Mouse (Mus musculus) cerebellum, adult 2 months (tissue): ENCODE measurements around the gene Rora. TPM values are rescaled to one million over a fixed set of nuclear protein-coding genes. Genes with fewer than 3 reads are reported as not detected.
A peak's percentile ranks its signal among the peaks of the same experiment; 100 is the strongest.

ENCODE experiments used
- DNase-seq, 2 experiments: peaks; one replicate each; pipeline ENCODE4 v3.0.0; 2021
- H3K27ac ChIP-seq: fragments of 200-500 bp; 2 replicates; pipeline ENCODE4 v1.5.1; 2012; ENCODE audit warnings: low read length, control low read depth, inconsistent platforms; ENCODE audit not compliant: insufficient read depth
- H3K27me3 ChIP-seq: fragments of 200-500 bp; 2 replicates; pipeline ENCODE4 v1.6.1; 2012; ENCODE audit warnings: inconsistent platforms, mild to moderate bottlenecking, low read length, moderate library complexity; ENCODE audit not compliant: control insufficient read depth, insufficient read depth
- H3K4me1 ChIP-seq: fragments of 200-500 bp; 2 replicates; pipeline ENCODE4 v1.6.1; 2011; ENCODE audit warnings: low read length; ENCODE audit not compliant: control insufficient read depth, insufficient read depth
- H3K4me3 ChIP-seq: fragments of 200-500 bp; replicated peaks from 2 replicates; pipeline ENCODE3; 2011; ENCODE audit warnings: mild to moderate bottlenecking, low read depth, low read length, control low read depth; ENCODE audit not compliant: insufficient read depth
- CTCF ChIP-seq: fragments of 200-500 bp; IDR thresholded peaks from 2 replicates; pipeline ENCODE4 v1.5.1; 2011; ENCODE audit warnings: low read depth, mild to moderate bottlenecking, control low read depth, low read length, moderate library complexity, borderline replicate concordance; ENCODE audit not compliant: insufficient read depth
- POLR2A ChIP-seq: fragments of 200-500 bp; IDR thresholded peaks from 2 replicates; pipeline ENCODE4 v1.6.1; 2011; ENCODE audit warnings: low read length, control low read depth, borderline replicate concordance; ENCODE audit not compliant: insufficient read depth
- WGBS: fragments of 180-500 bp; shearing (Covaris S2); methylation state at CpG from one replicate; pipeline ENCODE4 v1.1.7; 2018; 5-methylcytosine and 5-hydroxymethylcytosine counted together
- polyA plus RNA-seq: library from polyadenylated mRNA; depleted of rRNA; stranded (reverse); fragments of >200 nt; gene quantifications from 2 replicates; pipeline ENCODE4 v1.2.3, GENCODE M21; 2012

The Rora gene
- polyA plus RNA-seq, 1 experiment, result 58.4 TPM

- no peak for DNase-seq
- Histone ChIP-seq H3K27ac (0 out of 2 replicates have a peak overlapping the region, but pooled peaks have one; percentile 65), H3K4me1 (no peaks in the 10 kb centered on the region), H3K4me3 (peak overlapping the region; percentile 73), H3K27me3 (no peaks in the 10 kb centered on the region)
- TF ChIP-seq CTCF (no peak), POLR2A (no peak)
- WGBS, result 13% methylated on average over 10 of the region's 10 CpGs
Observed at GRCm38 (mm10) chr9:69398453-69398850, 744.9 kb downstream of the Rora start.

DNA sequence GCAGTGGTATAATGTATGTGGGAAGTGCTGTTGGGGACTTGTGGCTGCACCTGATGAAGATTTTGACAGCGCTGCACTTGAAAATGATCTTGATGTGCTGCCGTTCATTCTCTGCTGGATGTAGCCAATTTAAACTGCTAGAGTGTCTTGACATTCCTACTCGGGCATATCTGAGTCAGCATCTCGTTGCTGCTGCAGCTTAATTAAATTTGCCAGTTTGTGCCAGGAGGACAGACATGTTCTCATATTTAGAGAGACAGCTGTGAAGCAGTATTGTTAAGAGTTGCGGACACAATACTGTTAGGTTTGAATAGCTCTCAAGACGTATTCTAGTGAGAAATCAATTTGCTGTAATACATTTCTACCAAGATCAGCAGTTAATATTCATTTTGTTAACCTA is 751.1 kb downstream of the Rora start:
- no peak for DNase-seq
- Histone ChIP-seq H3K27ac (no peak overlapping the region), H3K4me3 (no peak overlapping the region), H3K27me3 (no peaks in the 10 kb centered on the region), H3K4me1 (no peaks in the 10 kb centered on the region)
- WGBS, result 51% methylated on average over 6 of the region's 6 CpGs
- TF ChIP-seq CTCF (no peak), POLR2A (no peak)

GRCm38 (mm10) chr9:69419476-69419875 is 765.9 kb downstream of the Rora start:
- Histone ChIP-seq H3K4me3 (no peak overlapping the region), H3K4me1 (no peaks in the 10 kb centered on the region), H3K27me3 (no peaks in the 10 kb centered on the region), H3K27ac (no peak overlapping the region)
- TF ChIP-seq POLR2A (no peak), CTCF (no peak)
- DNase-seq, result no peak
- WGBS, result 97% methylated on average over 1 of the region's 1 CpGs

DNA sequence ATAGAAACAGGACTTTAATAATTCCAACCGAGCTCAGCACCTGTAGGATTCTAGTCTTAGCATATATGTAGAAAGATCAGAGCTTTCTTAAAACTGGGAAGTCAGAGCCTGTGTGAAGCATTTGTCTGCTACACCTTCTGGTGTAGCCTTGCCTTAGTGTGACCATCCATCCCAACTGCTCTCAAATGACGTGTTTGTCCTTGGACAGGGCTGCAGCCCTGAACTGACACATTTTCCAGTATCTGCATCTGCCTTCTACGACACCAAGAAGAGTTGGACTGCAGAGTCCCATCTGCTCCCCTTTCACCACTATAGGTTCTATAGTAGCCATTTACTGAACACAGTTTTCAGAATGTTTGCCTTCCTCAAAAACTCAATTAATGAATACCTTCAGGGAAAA is 776.9 kb downstream of the Rora start:
- TF ChIP-seq CTCF, result no peak
- TF ChIP-seq POLR2A, result no peak
- no peak overlapping the region for H3K27ac ChIP-seq
- WGBS, result 79% methylated on average over 3 of the region's 3 CpGs
- H3K27me3 ChIP-seq, result no peaks in the 10 kb centered on the region
- H3K4me1 ChIP-seq, result no peaks in the 10 kb centered on the region
- DNase-seq, result peak in 1 of 2 experiments; percentile 4
- no peak overlapping the region for H3K4me3 ChIP-seq

- DNase-seq, result no peak
- no peak overlapping the region for H3K4me3 ChIP-seq
- H3K27me3 ChIP-seq, result no peaks in the 10 kb centered on the region
- H3K4me1 ChIP-seq, result no peaks in the 10 kb centered on the region
- TF ChIP-seq CTCF (no peak), POLR2A (no peak)
- no peak overlapping the region for H3K27ac ChIP-seq
- WGBS, result 49% methylated on average over 6 of the region's 6 CpGs
Observed at GRCm38 (mm10) chr9:69431863-69432555, 778.4 kb downstream of the Rora start.

- WGBS, result 63% methylated on average over 10 of the region's 10 CpGs
- Histone ChIP-seq H3K27me3 (no peaks in the 10 kb centered on the region), H3K4me3 (no peak overlapping the region), H3K27ac (no peak overlapping the region), H3K4me1 (no peaks in the 10 kb centered on the region)
- TF ChIP-seq POLR2A, result no peak
- no peak for TF ChIP-seq CTCF
- DNase-seq, result no peak
Observed at GRCm38 (mm10) chr9:69435194-69435593, 781.6 kb downstream of the Rora start.

- H3K4me1 ChIP-seq, result no peaks in the 10 kb centered on the region
- DNase-seq, result no peak
- H3K27ac ChIP-seq, result no peak overlapping the region
- H3K27me3 ChIP-seq, result no peaks in the 10 kb centered on the region
- no peak for TF ChIP-seq POLR2A
- no peak overlapping the region for H3K4me3 ChIP-seq
Observed at GRCm38 (mm10) chr9:69435662-69436061, 782.1 kb downstream of the Rora start.
